Mouse (Mus musculus) midbrain, embryonic 11.5 days (tissue): ENCODE measurements around the gene Slc9a9. TPM values are rescaled to one million over a fixed set of nuclear protein-coding genes. Genes with fewer than 3 reads are reported as not detected.
A peak's percentile ranks its signal among the peaks of the same experiment; 100 is the strongest.

Experiments
- ATAC-seq: fragments of 200-750 bp; cut with Nextera tagmentation; 2 replicates; pipeline ENCODE4 v1.8.0; 2017; ENCODE audit warnings: moderate TSS enrichment, moderate library complexity; ENCODE audit not compliant: low FRiP score
- DNase-seq: peaks from one replicate; pipeline ENCODE4 v3.0.0; 2015; ENCODE audit warnings: low spot score; ENCODE audit errors: missing footprints
- H3K27ac ChIP-seq: fragments of 300-500 bp; sonication (generic); 2 replicates; pipeline ENCODE4 v1.5.1; 2014; ENCODE audit warnings: low read depth, low read length
- H3K27me3 ChIP-seq: fragments of 300-500 bp; sonication (generic); 2 replicates; pipeline ENCODE4 v1.6.1; 2014; ENCODE audit warnings: mild to moderate bottlenecking, low read length, moderate library complexity, mixed read lengths; ENCODE audit not compliant: control insufficient read depth, insufficient read depth
- H3K36me3 ChIP-seq: fragments of 300-500 bp; sonication (generic); 2 replicates; pipeline ENCODE4 v1.6.1; 2014; ENCODE audit warnings: mild to moderate bottlenecking, low read length, moderate library complexity, mixed read lengths; ENCODE audit not compliant: control insufficient read depth, insufficient read depth
- H3K4me1 ChIP-seq: fragments of 300-500 bp; sonication (generic); 2 replicates; pipeline ENCODE4 v1.6.1; 2014; ENCODE audit warnings: low read length; ENCODE audit not compliant: control insufficient read depth, insufficient read depth
- H3K4me2 ChIP-seq: fragments of 300-500 bp; sonication (generic); 2 replicates; pipeline ENCODE4 v1.6.1; 2014; ENCODE audit warnings: mild to moderate bottlenecking, moderate library complexity
- H3K4me3 ChIP-seq: fragments of 300-500 bp; sonication (generic); 2 replicates; pipeline ENCODE4 v1.5.1; 2014; ENCODE audit warnings: low read depth, low read length
- H3K9ac ChIP-seq: fragments of 300-500 bp; sonication (generic); 2 replicates; pipeline ENCODE4 v1.6.1; 2014; ENCODE audit warnings: low read length
- H3K9me3 ChIP-seq: fragments of 300-500 bp; sonication (generic); 2 replicates; pipeline ENCODE4 v1.6.1; 2016; ENCODE audit warnings: low read length; ENCODE audit not compliant: control insufficient read depth
- WGBS: fragments of 180-500 bp; shearing (Covaris S2); extraction: QIAGEN DNeasy Blood & Tissue Kit; methylation state at CpG from one replicate; pipeline ENCODE4 v1.1.7; 2014; 5-methylcytosine and 5-hydroxymethylcytosine counted together
- polyA plus RNA-seq: library from polyadenylated mRNA; unstranded; fragments of >200 nt; fragmentation: Nextera tagmentation; extraction: Ambion mirVana; gene quantifications from 2 replicates; pipeline ENCODE4 v1.2.1, GENCODE M21; 2014

Slc9a9 gene
- polyA plus RNA-seq, 1 experiment from 2014 or later, result 3.3 TPM

GRCm38 (mm10) chr9:94704986-94705757 is 35.5 kb downstream of the Slc9a9 start:
- WGBS, result 85% methylated on average over 9 of the region's 9 CpGs
- no peaks in the 10 kb centered on the region for H3K9me3 ChIP-seq
- no peaks in the 10 kb centered on the region for H3K27me3 ChIP-seq
- H3K27ac ChIP-seq, result no peak overlapping the region
- H3K4me3 ChIP-seq, result no peak overlapping the region
- peaks cover 3% of the 10 kb centered on the region; the same call in 1 of the 2 replicates for H3K4me1 ChIP-seq
- H3K9ac ChIP-seq, result no peak overlapping the region
- ATAC-seq (no peak), DNase-seq (no peak)
- H3K36me3 ChIP-seq, result no peaks in the 10 kb centered on the region
- H3K4me2 ChIP-seq, result no peak overlapping the region

GRCm38 (mm10) chr9:94705758-94706026 is 36.0 kb downstream of the Slc9a9 start:
- no peaks in the 10 kb centered on the region for H3K27me3 ChIP-seq
- no peak for DNase-seq
- ATAC-seq, result no peak
- H3K4me1 ChIP-seq, result peaks cover 3% of the 10 kb centered on the region; the same call in 1 of the 2 replicates
- H3K9me3 ChIP-seq, result no peaks in the 10 kb centered on the region
- no peaks in the 10 kb centered on the region for H3K36me3 ChIP-seq
- no peak overlapping the region for H3K27ac ChIP-seq
- H3K4me2 ChIP-seq, result no peak overlapping the region
- H3K4me3 ChIP-seq, result no peak overlapping the region
- no peak overlapping the region for H3K9ac ChIP-seq
- 79% methylated on average over 2 of the region's 2 CpGs for WGBS

- WGBS, result 89% methylated on average over 5 of the region's 5 CpGs
- no peaks in the 10 kb centered on the region for H3K27me3 ChIP-seq
- H3K4me3 ChIP-seq, result no peak overlapping the region
Observed at GRCm38 (mm10) chr9:94712084-94712483, 42.4 kb downstream of the Slc9a9 start.

GRCm38 (mm10) chr9:94716695-94717094 is 47.0 kb downstream of the Slc9a9 start:
- DNase-seq, result no peak
- Histone ChIP-seq H3K27ac (no peak overlapping the region), H3K9me3 (no peaks in the 10 kb centered on the region), H3K9ac (no peak overlapping the region), H3K4me1 (no peaks in the 10 kb centered on the region), H3K4me3 (no peak overlapping the region), H3K27me3 (no peaks in the 10 kb centered on the region), H3K4me2 (no peak overlapping the region), H3K36me3 (no peaks in the 10 kb centered on the region)
- 85% methylated on average over 2 of the region's 2 CpGs for WGBS
- no peak for ATAC-seq

More at GRCm38 (mm10) chr9:94712084-94712483, 42.4 kb downstream of the Slc9a9 start:
- Histone ChIP-seq H3K9me3 (no peaks in the 10 kb centered on the region), H3K36me3 (no peaks in the 10 kb centered on the region), H3K9ac (no peak overlapping the region), H3K4me1 (no peaks in the 10 kb centered on the region), H3K4me2 (no peak overlapping the region), H3K27ac (no peak overlapping the region)
- DNase-seq, result no peak
- ATAC-seq, result no peak

- Histone ChIP-seq H3K9ac (no peak overlapping the region), H3K4me3 (no peak overlapping the region), H3K4me2 (no peak overlapping the region), H3K4me1 (no peaks in the 10 kb centered on the region), H3K27ac (no peak overlapping the region), H3K36me3 (no peaks in the 10 kb centered on the region), H3K27me3 (no peaks in the 10 kb centered on the region), H3K9me3 (no peaks in the 10 kb centered on the region)
- no peak for DNase-seq
- 52% methylated on average over 2 of the region's 2 CpGs for WGBS
- ATAC-seq, result no peak
Observed at GRCm38 (mm10) chr9:94723631-94724030, 53.9 kb downstream of the Slc9a9 start.

GRCm38 (mm10) chr9:94725121-94725520 is 55.4 kb downstream of the Slc9a9 start:
- Histone ChIP-seq H3K4me3 (no peak overlapping the region), H3K36me3 (no peaks in the 10 kb centered on the region), H3K4me2 (no peak overlapping the region), H3K27ac (no peak overlapping the region), H3K4me1 (no peaks in the 10 kb centered on the region), H3K9me3 (no peaks in the 10 kb centered on the region), H3K27me3 (no peaks in the 10 kb centered on the region), H3K9ac (no peak overlapping the region)
- 90% methylated on average over 5 of the region's 5 CpGs for WGBS
- DNase-seq (no peak), ATAC-seq (no peak)

- DNase-seq, result no peak
- H3K27ac ChIP-seq, result no peak overlapping the region
- no peaks in the 10 kb centered on the region for H3K36me3 ChIP-seq
- H3K4me2 ChIP-seq, result no peak overlapping the region
- peak; percentile 59; the same call in 1 of the 2 replicates for ATAC-seq
- no peak overlapping the region for H3K4me3 ChIP-seq
- 42% methylated on average over 5 of the region's 5 CpGs for WGBS
- no peak overlapping the region for H3K9ac ChIP-seq
- no peaks in the 10 kb centered on the region for H3K4me1 ChIP-seq
- H3K27me3 ChIP-seq, result no peaks in the 10 kb centered on the region; the same call in 1 of the 2 replicates
- no peaks in the 10 kb centered on the region for H3K9me3 ChIP-seq
Observed at GRCm38 (mm10) chr9:94727457-94727856, 57.7 kb downstream of the Slc9a9 start.

GRCm38 (mm10) chr9:94730396-94730795 is 60.7 kb downstream of the Slc9a9 start:
- H3K27ac ChIP-seq, result no peak overlapping the region
- no peaks in the 10 kb centered on the region for H3K36me3 ChIP-seq
- no peak for DNase-seq
- H3K4me3 ChIP-seq, result no peak overlapping the region
- no peaks in the 10 kb centered on the region for H3K9me3 ChIP-seq
- H3K27me3 ChIP-seq, result no peaks in the 10 kb centered on the region; the same call in 1 of the 2 replicates
- H3K9ac ChIP-seq, result no peak overlapping the region
- no peak for ATAC-seq
- 86% methylated on average over 8 of the region's 8 CpGs for WGBS
- no peak overlapping the region for H3K4me2 ChIP-seq
- H3K4me1 ChIP-seq, result no peaks in the 10 kb centered on the region

- DNase-seq (no peak), ATAC-seq (no peak)
- H3K27me3 ChIP-seq, result no peaks in the 10 kb centered on the region; the same call in 1 of the 2 replicates
- no peak overlapping the region for H3K9ac ChIP-seq
- no peak overlapping the region for H3K4me3 ChIP-seq
- no peaks in the 10 kb centered on the region for H3K9me3 ChIP-seq
- H3K36me3 ChIP-seq, result no peaks in the 10 kb centered on the region
- no peaks in the 10 kb centered on the region for H3K4me1 ChIP-seq
- H3K4me2 ChIP-seq, result no peak overlapping the region
- no peak overlapping the region for H3K27ac ChIP-seq
- WGBS, result 80% methylated on average over 6 of the region's 6 CpGs
Observed at GRCm38 (mm10) chr9:94732136-94732535, 62.4 kb downstream of the Slc9a9 start.
